Comparison of ENCODE assay signal across 9 mouse cellular contexts in genomic region chr6:72710897-72711507, GRCm38 (mm10).
DNase-seq lines count a peak whose midpoint lies in the region; ATAC-seq and TF ChIP-seq lines count a peak whose summit lies in the region.
"Had no signal": no experiment of that assay in that cellular context is flagged by ENCODE, and none has a peak within 500 bp of the region (broad histone marks: within the 10 kb centered on the region; RNA-seq: fewer than 3 reads in every experiment).

No protein-coding gene starts in this region.

- H3K27ac ChIP-seq in kidney, adult 2 months (ENCODE audit: insufficient read depth, low read depth, low read length): no peak overlapping the region
- peak overlapping the region; percentile 90 for H3K27ac ChIP-seq in embryonic facial prominence, embryonic 13.5 days
- peak overlapping the region; percentile 93 for H3K27ac ChIP-seq in intestine, embryonic 14.5 days (ENCODE audit: low read depth)
- H3K27ac ChIP-seq in midbrain, embryonic 16.5 days (ENCODE audit: low read length): peak overlapping the region; percentile 68

- peak overlapping the region; percentile 31 for H3K4me2 ChIP-seq in embryonic facial prominence, embryonic 13.5 days
- peak overlapping the region; percentile 1; the same call in 1 of the 2 replicates for H3K4me2 ChIP-seq in intestine, embryonic 14.5 days (ENCODE audit: low read length)
- no peak overlapping the region for H3K4me2 ChIP-seq in midbrain, embryonic 16.5 days (ENCODE audit: low read length)

- no peaks in the 10 kb centered on the region for H3K36me3 ChIP-seq in kidney, adult 2 months (ENCODE audit: control insufficient read depth, insufficient read depth, low read length)
- no peaks in the 10 kb centered on the region for H3K36me3 ChIP-seq in embryonic facial prominence, embryonic 13.5 days
- H3K36me3 ChIP-seq in intestine, embryonic 14.5 days (ENCODE audit: control insufficient read depth, insufficient read depth, low read length): no peaks in the 10 kb centered on the region
- H3K36me3 ChIP-seq in midbrain, embryonic 16.5 days (ENCODE audit: control insufficient read depth, insufficient read depth, low read length): no peaks in the 10 kb centered on the region

- peaks cover 11% of the 10 kb centered on the region for H3K4me1 ChIP-seq in kidney, adult 2 months (ENCODE audit: control insufficient read depth, insufficient read depth, low read length)
- H3K4me1 ChIP-seq in embryonic facial prominence, embryonic 13.5 days: peaks cover 92% of the 10 kb centered on the region
- peaks cover 41% of the 10 kb centered on the region for H3K4me1 ChIP-seq in intestine, embryonic 14.5 days (replicated peaks; ENCODE audit: control insufficient read depth, insufficient read depth, low read length)
- peaks cover 8% of the 10 kb centered on the region for H3K4me1 ChIP-seq in midbrain, embryonic 16.5 days (ENCODE audit: control insufficient read depth, insufficient read depth, low read length)
- H3K4me1 ChIP-seq: megakaryocyte, embryonic 14.5 days had no signal

- no peaks in the 10 kb centered on the region for H3K27me3 ChIP-seq in kidney, adult 2 months (replicated peaks; ENCODE audit: control insufficient read depth, insufficient read depth, low read length)
- H3K27me3 ChIP-seq in embryonic facial prominence, embryonic 13.5 days: no peaks in the 10 kb centered on the region
- no peaks in the 10 kb centered on the region for H3K27me3 ChIP-seq in intestine, embryonic 14.5 days (replicated peaks; ENCODE audit: control insufficient read depth, insufficient read depth, low read length)
- H3K27me3 ChIP-seq in midbrain, embryonic 16.5 days (ENCODE audit: control insufficient read depth, insufficient read depth, low read depth, low read length): no peaks in the 10 kb centered on the region

- peak; percentile 45 for DNase-seq in kidney, adult 2 months
- DNase-seq in kidney, adult 8-10 months: no peak
- DNase-seq in intestine, embryonic 14.5 days (ENCODE audit: low spot score): no peak
- no peak for DNase-seq in T-cell, adult 2 months (ENCODE audit: low spot score)
- DNase-seq in urinary bladder, postnatal 10 days (ENCODE audit: low spot score): no peak
- no peak for DNase-seq in Muller cell, postnatal 12 days (ENCODE audit: inconsistent ontology term)

- H3K9ac ChIP-seq in embryonic facial prominence, embryonic 13.5 days: 0 out of 2 replicates have a peak overlapping the region, but pooled peaks have one; percentile 37
- H3K9ac ChIP-seq in intestine, embryonic 14.5 days (ENCODE audit: low read length): no peak overlapping the region
- H3K9ac ChIP-seq in midbrain, embryonic 16.5 days (ENCODE audit: low read depth, low read length): no peak overlapping the region

- ATAC-seq in embryonic facial prominence, embryonic 13.5 days (ENCODE audit: insufficient number of reproducible peaks, insufficient read depth, low FRiP score, low TSS enrichment, low read depth): peak; percentile 65; the same call in 1 of the 2 replicates
- ATAC-seq in intestine, embryonic 14.5 days (replicated peaks; ENCODE audit: low FRiP score, low TSS enrichment, low read depth): peak; percentile 13; the same call in 1 of the 2 replicates
- ATAC-seq in midbrain, embryonic 16.5 days: peak; percentile 76

- TF ChIP-seq CTCF in kidney, adult 2 months (conservative IDR thresholded peaks at IDR 0.05; ENCODE audit: insufficient read depth, insufficient read length, low read depth, low read length): no peak

- WGBS in kidney, adult 2 months: 70% methylated on average over 10 of the region's 10 CpGs
- WGBS in embryonic facial prominence, embryonic 13.5 days: 20% methylated on average over 10 of the region's 10 CpGs
- WGBS in intestine, embryonic 14.5 days: 55% methylated on average over 10 of the region's 10 CpGs
- WGBS in midbrain, embryonic 16.5 days: 41% methylated on average over 10 of the region's 10 CpGs

- TF ChIP-seq POLR2A in kidney, adult 2 months (IDR thresholded peaks at IDR 0.05; ENCODE audit: low read depth, low read length): no peak

- H3K4me3 ChIP-seq in kidney, adult 2 months (ENCODE audit: insufficient read depth, low read depth, low read length): no peak overlapping the region
- H3K4me3 ChIP-seq in embryonic facial prominence, embryonic 13.5 days: no peak overlapping the region
- H3K4me3 ChIP-seq in intestine, embryonic 14.5 days (ENCODE audit: low read depth, low read length): no peak overlapping the region
- no peak overlapping the region for H3K4me3 ChIP-seq in midbrain, embryonic 16.5 days (ENCODE audit: low read depth, low read length)
- H3K4me3 ChIP-seq: megakaryocyte, embryonic 14.5 days had no signal

- no peaks in the 10 kb centered on the region for H3K9me3 ChIP-seq in embryonic facial prominence, embryonic 13.5 days
- no peaks in the 10 kb centered on the region for H3K9me3 ChIP-seq in intestine, embryonic 14.5 days (ENCODE audit: control insufficient read depth, low read length)
- H3K9me3 ChIP-seq in midbrain, embryonic 16.5 days (replicated peaks; ENCODE audit: control insufficient read depth, low read length, poor library complexity, severe bottlenecking): no peaks in the 10 kb centered on the region
- H3K9me3 ChIP-seq: megakaryocyte, embryonic 14.5 days had no signal

Comparison
In these comparisons a context has a peak if more than half of its experiments do, and no peak if none do; other contexts are left out.
1. ATAC-seq: peak in every context shown above with its lines; median percentile 76 in midbrain, embryonic 16.5 days; 65 in embryonic facial prominence, embryonic 13.5 days; 13 in intestine, embryonic 14.5 days.